In the genomic region with DNA sequence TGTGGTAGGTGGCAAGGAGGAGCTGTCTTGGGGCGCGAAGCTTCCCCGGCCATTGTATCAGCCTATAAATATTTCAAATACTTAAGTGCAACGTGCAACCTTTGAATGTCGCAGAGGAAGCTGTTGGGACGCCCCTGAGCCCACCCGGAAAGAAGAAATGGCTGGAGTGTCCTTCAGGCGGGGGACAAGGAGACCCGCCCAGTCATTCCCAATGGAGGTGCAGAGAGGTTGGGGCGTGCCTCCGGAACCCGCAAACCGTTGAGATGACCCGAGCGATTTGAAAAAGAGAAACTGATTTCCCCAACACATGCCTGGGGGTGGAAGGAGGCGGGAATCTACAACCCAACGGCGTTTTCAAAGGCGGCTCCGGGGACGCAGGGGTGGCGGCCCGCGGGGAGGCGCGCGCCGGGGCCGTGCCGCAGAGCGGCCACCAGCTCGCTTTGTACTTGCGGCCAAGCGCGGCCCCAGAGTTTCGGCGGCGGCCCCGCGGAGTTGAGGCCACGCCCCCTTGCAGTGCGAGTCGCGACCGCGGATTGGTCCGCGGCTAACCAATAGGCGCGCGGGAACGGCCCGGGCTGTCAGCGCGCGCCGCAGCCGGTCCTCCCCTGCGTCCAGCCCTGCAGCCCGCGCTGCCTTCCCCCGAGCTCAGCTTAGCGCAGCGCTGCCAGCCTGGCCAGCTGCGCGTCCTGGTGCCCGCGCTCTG, we compare ENCODE assay signal across 8 mouse cellular contexts.
A peak's percentile ranks its signal among the peaks of the same experiment; 100 is the strongest.
DNase-seq lines count a peak whose midpoint lies in the region; ATAC-seq lines count a peak whose summit lies in the region.

No protein-coding gene starts in this region.

- ATAC-seq in inflammation-experienced regulatory T-cells, adult 6 months = peak; percentile 83
- ATAC-seq in megakaryocyte-erythroid progenitor cell, adult 5-6 weeks (replicated peaks; ENCODE audit: low FRiP score, low TSS enrichment, poor library complexity, severe bottlenecking) = peak; percentile 94

- intact Hi-C loops in gastrocnemius, postnatal 14 days (cut with DNase I; ENCODE audit: low total_unique reads) = loop anchor here (10.0 kb wide), 1 partner anchor 111 kb away; no protein-coding TSS in a partner anchor
- intact Hi-C loops in left cerebral cortex, postnatal 14 days (cut with DNase I) = loop anchor here (2.0 to 5.0 kb wide), 2 partner anchors 98 to 113 kb away; no protein-coding TSS in a partner anchor

- peak; percentile 96 for DNase-seq in adrenal gland, adult 2 months
- peak; percentile 97 for DNase-seq in embryo, embryonic 10.5 days (ENCODE audit: low spot score)
- peak; percentile 94 for DNase-seq in gastrocnemius, postnatal 14 days
- DNase-seq in left cerebral cortex, postnatal 14 days (ENCODE audit: low spot score in 2 of 2) = peak; percentile 93 to 95
- DNase-seq in right cerebral cortex, postnatal 14 days = peak; percentile 94
- DNase-seq in urinary bladder, postnatal 25 days (ENCODE audit: low spot score) = peak; percentile 92

Comparison
In these comparisons a context has a peak if more than half of its experiments do, and no peak if none do; other contexts are left out.
1. Peak in every context shown above with its lines: DNase-seq and ATAC-seq.